Mouse (Mus musculus) liver, embryonic 14.5 days (tissue): ENCODE measurements at regions not wholly inside any gene's neighbourhood (a gene's known extent, or its start where the extent isn't known, plus 50 kb on each side); places are given as distances from the start of the nearest gene placed in this dataset.

ENCODE experiments used
- ATAC-seq: fragments of 200-750 bp; cut with Nextera tagmentation; 2 replicates; pipeline ENCODE4 v1.8.0; 2017; ENCODE audit warnings: moderate number of reproducible peaks, mild to moderate bottlenecking, moderate library complexity; ENCODE audit not compliant: insufficient read depth
- DNase-seq, 3 experiments: peaks; one replicate each; pipeline ENCODE4 v3.0.0-alpha.2; 2012 to 2013; ENCODE audit warnings: low read depth in 3 of 3, low spot score in 3 of 3
- H3K27ac ChIP-seq: fragments of 300-500 bp; sonication (generic); 2 replicates; pipeline ENCODE4 v1.5.1; 2014; ENCODE audit warnings: moderate library complexity, mild to moderate bottlenecking, control low read depth, inconsistent platforms
- H3K27me3 ChIP-seq: fragments of 300-500 bp; sonication (generic); 2 replicates; pipeline ENCODE4 v1.6.1; 2014; ENCODE audit warnings: mild to moderate bottlenecking, low read length, moderate library complexity; ENCODE audit not compliant: control insufficient read depth, insufficient read depth
- H3K36me3 ChIP-seq: fragments of 300-500 bp; sonication (generic); replicated peaks from 2 replicates; pipeline ENCODE4 v1.6.1; 2014; ENCODE audit warnings: low read depth; ENCODE audit not compliant: control insufficient read depth, insufficient read depth
- H3K4me1 ChIP-seq, 2 experiments: fragments of 200-500 bp in 1 of 2; fragments of 300-500 bp in 1 of 2; sonication (generic) in 1 of 2; replicated peaks; 2 replicates each; pipeline ENCODE4 v1.6.1; 2012 to 2014; ENCODE audit warnings: antibody characterized with exemption in 1 of 2, inconsistent platforms in 1 of 2, low read length in 1 of 2; ENCODE audit not compliant: control insufficient read depth in 2 of 2, insufficient read depth in 2 of 2
- H3K4me2 ChIP-seq: fragments of 300-500 bp; sonication (generic); 2 replicates; pipeline ENCODE4 v1.6.1; 2014; ENCODE audit warnings: low read depth, mild to moderate bottlenecking, control low read depth, moderate library complexity
- H3K4me3 ChIP-seq, 2 experiments: fragments of 200-500 bp in 1 of 2; fragments of 300-500 bp in 1 of 2; sonication (generic) in 1 of 2; 2 replicates each; pipeline ENCODE4 v1.5.1; 2012 to 2014; ENCODE audit warnings: low read depth in 2 of 2, low read length in 2 of 2, mild to moderate bottlenecking in 2 of 2, control low read depth in 1 of 2, inconsistent platforms in 1 of 2, moderate library complexity in 1 of 2; ENCODE audit not compliant: insufficient read depth in 1 of 2
- H3K9ac ChIP-seq: fragments of 300-500 bp; sonication (generic); replicated peaks from 2 replicates; pipeline ENCODE4 v1.6.1; 2014; ENCODE audit warnings: mild to moderate bottlenecking, control low read depth, moderate library complexity
- H3K9me3 ChIP-seq: fragments of 300-500 bp; sonication (generic); 2 replicates; pipeline ENCODE4 v1.6.1; 2016; ENCODE audit warnings: low read length, mixed read lengths; ENCODE audit not compliant: control insufficient read depth
- CTCF ChIP-seq: IDR thresholded peaks from 2 replicates; pipeline ENCODE4 v1.5.1; 2016; ENCODE audit warnings: antibody characterized with exemption, low read depth, control low read depth
- EP300 ChIP-seq: IDR thresholded peaks from 2 replicates; pipeline ENCODE4 v1.6.1; 2016; ENCODE audit warnings: antibody characterized with exemption, low read depth
- WGBS: fragments of 180-500 bp; shearing (Covaris S2); extraction: QIAGEN DNeasy Blood & Tissue Kit; methylation state at CpG from one replicate; pipeline ENCODE4 v1.1.7; 2014; ENCODE audit not compliant: insufficient replicate concordance; 5-methylcytosine and 5-hydroxymethylcytosine counted together

GRCm38 (mm10) chr5:64600392-64600791, 202.8 kb upstream of the Klf3 start:
- H3K27ac ChIP-seq, result peak overlapping the region; percentile 71
- H3K4me1 ChIP-seq, result peaks cover 28 to 36% of the 10 kb centered on the region in 2 experiments
- peak overlapping the region; percentile 71 for H3K4me2 ChIP-seq
- TF ChIP-seq CTCF (no peak), EP300 (no peak)
- peak overlapping the region in 1 of 2 experiments; percentile 35; a peak in 2 of 4 replicates for H3K4me3 ChIP-seq
- no peaks in the 10 kb centered on the region for H3K27me3 ChIP-seq
- H3K9me3 ChIP-seq, result no peaks in the 10 kb centered on the region
- DNase-seq (no peak), ATAC-seq (no peak)
- 28% methylated on average over 7 of the region's 7 CpGs for WGBS
- peak overlapping the region; percentile 49 for H3K9ac ChIP-seq
- H3K36me3 ChIP-seq, result no peaks in the 10 kb centered on the region

GRCm38 (mm10) chr5:64600811-64601210, 202.4 kb upstream of the Klf3 start:
- ATAC-seq (peak; percentile 14; the same call in 1 of the 2 replicates), DNase-seq (no peak)
- Histone ChIP-seq H3K4me2 (peak overlapping the region; percentile 28; the same call in 1 of the 2 replicates), H3K9ac (peak overlapping the region; percentile 37), H3K4me3 (no peak overlapping the region), H3K9me3 (no peaks in the 10 kb centered on the region), H3K27me3 (no peaks in the 10 kb centered on the region), H3K27ac (peak overlapping the region; percentile 71), H3K4me1 (peaks cover 28 to 36% of the 10 kb centered on the region in 2 experiments), H3K36me3 (no peaks in the 10 kb centered on the region)
- no peak for TF ChIP-seq EP300
- TF ChIP-seq CTCF, result no peak
- 26% methylated on average over 2 of the region's 2 CpGs for WGBS

GRCm38 (mm10) chr5:64601285-64601684, 201.9 kb upstream of the Klf3 start:
- H3K4me1 ChIP-seq, result peaks cover 28 to 36% of the 10 kb centered on the region in 2 experiments
- 10% methylated on average over 8 of the region's 8 CpGs for WGBS
- H3K9me3 ChIP-seq, result no peaks in the 10 kb centered on the region
- H3K36me3 ChIP-seq, result no peaks in the 10 kb centered on the region
- H3K27ac ChIP-seq, result peak overlapping the region; percentile 3
- H3K27me3 ChIP-seq, result no peaks in the 10 kb centered on the region
- H3K4me3 ChIP-seq, result no peak overlapping the region
- ATAC-seq (peak; percentile 85), DNase-seq (peak; percentile 51 to 59 (median 56))
- peak overlapping the region; percentile 2; the same call in 1 of the 2 replicates for H3K9ac ChIP-seq
- H3K4me2 ChIP-seq, result peak overlapping the region; percentile 28; the same call in 1 of the 2 replicates
- TF ChIP-seq CTCF, result no peak
- peak; percentile 96 for TF ChIP-seq EP300

GRCm38 (mm10) chr5:64601832-64602231, 201.4 kb upstream of the Klf3 start:
- DNase-seq, result no peak
- peak overlapping the region; percentile 28; the same call in 1 of the 2 replicates for H3K4me2 ChIP-seq
- peaks cover 28 to 36% of the 10 kb centered on the region in 2 experiments for H3K4me1 ChIP-seq
- H3K27me3 ChIP-seq, result no peaks in the 10 kb centered on the region
- no peak overlapping the region for H3K4me3 ChIP-seq
- no peaks in the 10 kb centered on the region for H3K36me3 ChIP-seq
- no peak; the same call in 1 of the 2 replicates for ATAC-seq
- H3K27ac ChIP-seq, result peak overlapping the region; percentile 3
- peak overlapping the region; percentile 19; the same call in 1 of the 2 replicates for H3K9ac ChIP-seq
- 46% methylated on average over 5 of the region's 5 CpGs for WGBS
- H3K9me3 ChIP-seq, result no peaks in the 10 kb centered on the region
- TF ChIP-seq EP300 (no peak), CTCF (no peak)

- Histone ChIP-seq H3K4me2 (no peak overlapping the region), H3K9ac (no peak overlapping the region), H3K4me1 (peaks cover 28 to 36% of the 10 kb centered on the region in 2 experiments), H3K36me3 (no peaks in the 10 kb centered on the region), H3K9me3 (no peaks in the 10 kb centered on the region), H3K27ac (no peak overlapping the region), H3K27me3 (no peaks in the 10 kb centered on the region), H3K4me3 (no peak overlapping the region)
- ATAC-seq (no peak), DNase-seq (no peak)
- TF ChIP-seq CTCF (no peak), EP300 (no peak)
- 59% methylated on average over 8 of the region's 8 CpGs for WGBS
Measured at GRCm38 (mm10) chr5:64602356-64602936, 200.7 kb upstream of the Klf3 start.
